Mouse (Mus musculus) ES-Bruce4 (cell line): Measurements from ENCODE around the gene Rnf144b. TPM values are rescaled to one million over a fixed set of nuclear protein-coding genes. Genes with fewer than 3 reads are reported as not detected.

Source experiments
- H3K27ac ChIP-seq: 2 replicates; pipeline ENCODE4 v1.5.1; 2012; ENCODE audit warnings: low read length, inconsistent platforms; ENCODE audit not compliant: insufficient read depth
- H3K27me3 ChIP-seq: 2 replicates; pipeline ENCODE4 v1.6.1; 2012; ENCODE audit warnings: mild to moderate bottlenecking, low read length, inconsistent platforms; ENCODE audit not compliant: control insufficient read depth, poor library complexity, insufficient read depth, severe bottlenecking
- H3K36me3 ChIP-seq: 2 replicates; pipeline ENCODE4 v1.6.1; 2012; ENCODE audit warnings: inconsistent platforms, mild to moderate bottlenecking, low read length, moderate library complexity; ENCODE audit not compliant: control insufficient read depth, poor library complexity, insufficient read depth, severe bottlenecking
- H3K4me1 ChIP-seq: one replicate; pipeline ENCODE4 v1.8.1; 2011; ENCODE audit warnings: low read length; ENCODE audit not compliant: control insufficient read depth, insufficient read depth
- H3K4me3 ChIP-seq: 2 replicates; pipeline ENCODE4 v1.5.1; 2011; ENCODE audit warnings: low read depth, mild to moderate bottlenecking, low read length
- H3K9ac ChIP-seq: 2 replicates; pipeline ENCODE4 v1.6.1; 2012; ENCODE audit warnings: low read depth, mild to moderate bottlenecking, inconsistent platforms; ENCODE audit not compliant: poor library complexity, severe bottlenecking
- H3K9me3 ChIP-seq: replicated peaks from 2 replicates; pipeline ENCODE4 v1.6.1; 2012; ENCODE audit warnings: mild to moderate bottlenecking, low read length, inconsistent platforms; ENCODE audit not compliant: control insufficient read depth, poor library complexity, insufficient read depth, severe bottlenecking
- CTCF ChIP-seq: IDR thresholded peaks from one replicate; pipeline ENCODE4 v1.8.1; 2011; ENCODE audit warnings: low read depth, low read length
- EP300 ChIP-seq: IDR thresholded peaks from 2 replicates; pipeline ENCODE4 v1.6.1; 2011; ENCODE audit warnings: low read depth, low read length; ENCODE audit not compliant: insufficient read depth
- POLR2A ChIP-seq: IDR thresholded peaks from one replicate; pipeline ENCODE4 v1.8.1; 2011; ENCODE audit warnings: low read length; ENCODE audit not compliant: insufficient read depth
- polyA plus RNA-seq: library from polyadenylated mRNA; stranded (reverse); fragments of >200 nt; gene quantifications from 2 replicates; pipeline ENCODE4 v1.2.4, GENCODE M21; 2011; ENCODE audit warnings: low read depth; ENCODE audit not compliant: missing spikeins, insufficient read depth, insufficient read length

The Rnf144b gene
- polyA plus RNA-seq, 1 experiment: 1.6 TPM

DNA sequence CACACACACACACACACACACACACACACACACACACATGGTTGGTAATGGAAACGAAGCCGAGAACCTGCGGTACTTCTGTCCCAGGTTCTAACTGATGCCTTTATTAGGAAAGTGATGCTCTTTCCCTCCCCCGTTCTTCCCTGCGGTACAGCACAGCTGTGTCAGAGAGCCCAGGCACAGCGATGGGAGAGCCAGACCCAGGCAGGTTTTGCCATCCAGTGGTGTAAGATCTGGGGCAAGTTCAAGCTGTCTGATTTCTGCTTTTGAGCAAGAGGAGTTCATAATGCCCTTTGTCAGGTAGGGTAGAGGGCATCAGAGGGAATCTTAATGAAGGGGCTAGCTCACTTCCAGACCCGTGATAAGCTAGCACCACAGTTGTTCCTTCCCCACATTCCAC is 89.1 kb downstream of the Rnf144b start:
- Histone ChIP-seq H3K9me3 (0 out of 2 replicates have a peak, but pooled peaks cover 1% of the 10 kb centered on the region), H3K9ac (no peak overlapping the region), H3K4me1 (no peaks in the 10 kb centered on the region), H3K27ac (no peak overlapping the region), H3K27me3 (no peaks in the 10 kb centered on the region), H3K4me3 (no peak overlapping the region), H3K36me3 (no peaks in the 10 kb centered on the region)
- TF ChIP-seq CTCF: no peak
- no peak for TF ChIP-seq POLR2A
- TF ChIP-seq EP300: no peak

- Histone ChIP-seq H3K27ac (no peak overlapping the region), H3K4me3 (no peak overlapping the region), H3K9me3 (no peaks in the 10 kb centered on the region), H3K36me3 (no peaks in the 10 kb centered on the region), H3K9ac (no peak overlapping the region), H3K4me1 (no peaks in the 10 kb centered on the region), H3K27me3 (no peaks in the 10 kb centered on the region)
- TF ChIP-seq CTCF: no peak
- TF ChIP-seq POLR2A: no peak
- no peak for TF ChIP-seq EP300
These were observed 91.4 kb downstream of the Rnf144b start for GRCm38 (mm10) chr13:47213817-47214216.

DNA sequence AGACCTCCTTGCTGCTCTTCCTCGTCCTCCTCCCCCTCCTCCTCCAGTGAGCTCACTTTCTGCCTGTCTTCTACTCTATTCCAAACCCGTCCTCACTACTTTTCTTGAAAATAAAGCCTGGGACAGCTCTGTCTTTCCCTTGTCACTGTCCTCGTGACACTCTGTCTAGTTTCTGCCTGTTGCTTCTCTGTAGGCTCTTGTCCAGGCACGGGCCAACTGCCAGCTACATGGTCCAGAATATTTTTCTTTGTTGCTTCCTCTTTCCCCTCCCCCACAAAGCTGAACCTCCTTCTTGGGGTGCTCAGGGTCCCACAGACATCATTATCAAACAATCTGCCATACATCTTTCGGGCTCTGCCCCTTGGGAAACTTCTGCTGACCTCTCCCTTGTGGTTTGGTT is 92.4 kb downstream of the Rnf144b start:
- Histone ChIP-seq H3K27ac (no peak overlapping the region), H3K9me3 (no peaks in the 10 kb centered on the region), H3K27me3 (no peaks in the 10 kb centered on the region), H3K4me1 (no peaks in the 10 kb centered on the region), H3K9ac (no peak overlapping the region), H3K4me3 (no peak overlapping the region), H3K36me3 (no peaks in the 10 kb centered on the region)
- TF ChIP-seq POLR2A (no peak), EP300 (no peak), CTCF (no peak)

GRCm38 (mm10) chr13:47215815-47216585 is 93.5 kb downstream of the Rnf144b start:
- H3K27me3 ChIP-seq: no peaks in the 10 kb centered on the region

DNA sequence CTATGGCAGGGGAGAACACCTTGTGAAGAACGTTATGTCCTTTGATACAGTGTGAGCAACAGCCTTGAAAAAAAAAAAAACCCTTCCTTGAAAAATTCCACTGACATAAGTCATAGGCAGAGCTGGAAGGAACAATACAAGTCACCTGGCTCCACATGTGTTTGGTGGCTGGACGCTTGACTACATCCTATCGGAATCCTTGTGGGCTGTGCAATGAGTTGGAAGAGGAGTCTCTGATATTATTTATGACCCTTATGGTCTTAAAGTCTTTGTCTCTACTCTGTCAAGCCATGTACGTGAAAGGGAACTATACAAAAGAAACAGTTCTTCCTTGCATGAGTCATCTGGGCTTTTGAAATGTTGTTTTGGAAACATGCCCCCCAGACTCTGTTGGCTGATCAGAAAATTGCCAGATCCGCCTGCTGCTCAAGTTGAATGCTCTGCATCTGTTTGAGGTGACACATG is 94.7 kb downstream of the Rnf144b start:
- Histone ChIP-seq H3K9me3 (no peaks in the 10 kb centered on the region), H3K27ac (no peak overlapping the region), H3K4me1 (no peaks in the 10 kb centered on the region), H3K4me3 (no peak overlapping the region), H3K27me3 (no peaks in the 10 kb centered on the region), H3K36me3 (no peaks in the 10 kb centered on the region), H3K9ac (no peak overlapping the region)
- TF ChIP-seq EP300 (no peak), CTCF (no peak), POLR2A (no peak)

More at GRCm38 (mm10) chr13:47215815-47216585, 93.5 kb downstream of the Rnf144b start:
- no peak overlapping the region for H3K27ac ChIP-seq
- no peaks in the 10 kb centered on the region for H3K4me1 ChIP-seq
- no peak overlapping the region for H3K9ac ChIP-seq
- no peak overlapping the region for H3K4me3 ChIP-seq
- no peak for TF ChIP-seq CTCF
- no peak for TF ChIP-seq EP300
- no peak for TF ChIP-seq POLR2A
- no peaks in the 10 kb centered on the region for H3K9me3 ChIP-seq
- H3K36me3 ChIP-seq: no peaks in the 10 kb centered on the region

DNA sequence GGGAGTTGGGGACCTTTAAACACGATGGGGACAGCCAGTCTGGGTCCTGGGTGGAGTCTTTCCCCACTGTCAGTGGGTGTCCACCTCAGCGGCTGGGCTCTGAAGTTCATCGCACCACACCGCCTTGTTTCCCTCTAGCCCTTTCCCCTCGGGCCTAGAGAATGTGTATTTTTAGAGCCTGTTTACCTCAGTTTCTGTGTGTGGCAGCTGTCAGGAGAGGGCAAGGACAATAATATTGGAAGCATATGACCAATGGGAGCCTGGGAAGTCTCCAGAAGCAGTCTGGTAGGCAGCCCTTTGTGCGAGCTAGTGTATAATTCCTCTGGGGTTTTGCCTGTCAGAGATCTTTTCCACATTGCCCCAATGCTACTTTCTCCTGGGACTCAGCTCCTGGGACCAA is 95.9 kb downstream of the Rnf144b start:
- Histone ChIP-seq H3K9me3 (no peaks in the 10 kb centered on the region; the same call in 1 of the 2 replicates), H3K9ac (no peak overlapping the region), H3K27ac (no peak overlapping the region), H3K4me3 (no peak overlapping the region), H3K36me3 (no peaks in the 10 kb centered on the region), H3K27me3 (no peaks in the 10 kb centered on the region), H3K4me1 (no peaks in the 10 kb centered on the region)
- TF ChIP-seq CTCF: no peak
- no peak for TF ChIP-seq EP300
- no peak for TF ChIP-seq POLR2A
